Mouse (Mus musculus): ENCODE results near the gene Cenpj. TPM values are rescaled to one million over a fixed set of nuclear protein-coding genes. Genes with fewer than 3 reads are reported as not detected.

Cenpj gene
- polyA plus RNA-seq, 1 experiment from 2014 or later, result 13.5 TPM

DNA sequence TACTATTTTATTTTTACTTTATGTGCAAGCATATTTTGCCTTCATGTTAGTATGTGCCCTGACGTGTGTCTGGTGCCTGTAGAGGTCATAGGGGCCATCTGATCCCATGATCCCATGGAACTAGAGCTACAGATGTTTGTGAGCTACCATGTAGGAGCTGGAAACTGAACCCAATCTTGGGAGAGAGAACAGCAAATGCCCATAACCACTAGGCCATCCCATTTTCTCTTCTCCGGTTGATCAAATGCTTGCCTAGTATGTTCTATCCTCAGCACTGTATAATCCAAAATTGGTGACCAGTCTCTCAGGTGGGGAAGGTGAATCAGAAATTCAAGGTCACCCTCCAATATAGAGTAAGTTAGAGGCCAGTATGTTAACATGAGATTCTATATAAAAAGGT is 2.7 kb downstream of the Cenpj start:
- WGBS, result 70% methylated on average over 2 of the region's 2 CpGs
- H3K9ac ChIP-seq, result no peak overlapping the region
- 0 out of 2 replicates have a peak, but pooled peaks cover 2% of the 10 kb centered on the region for H3K4me1 ChIP-seq (ENCODE audit: insufficient read depth)
- H3K9me3 ChIP-seq (ENCODE audit: low read depth, low read length), result no peaks in the 10 kb centered on the region
- ATAC-seq (ENCODE audit: insufficient read depth) (no peak), DNase-seq (no peak)
- H3K4me3 ChIP-seq (ENCODE audit: low read depth, low read length), result peak overlapping the region; percentile 81
- H3K36me3 ChIP-seq (ENCODE audit: insufficient read depth), result no peaks in the 10 kb centered on the region
- no peak overlapping the region for H3K27ac ChIP-seq (ENCODE audit: low read depth)
- no peaks in the 10 kb centered on the region for H3K27me3 ChIP-seq (ENCODE audit: insufficient read depth, low read length)
- peak overlapping the region; percentile 64 for H3K4me2 ChIP-seq
- no peak for TF ChIP-seq CTCF (IDR thresholded peaks at IDR 0.05; ENCODE audit: low read depth)

DNA sequence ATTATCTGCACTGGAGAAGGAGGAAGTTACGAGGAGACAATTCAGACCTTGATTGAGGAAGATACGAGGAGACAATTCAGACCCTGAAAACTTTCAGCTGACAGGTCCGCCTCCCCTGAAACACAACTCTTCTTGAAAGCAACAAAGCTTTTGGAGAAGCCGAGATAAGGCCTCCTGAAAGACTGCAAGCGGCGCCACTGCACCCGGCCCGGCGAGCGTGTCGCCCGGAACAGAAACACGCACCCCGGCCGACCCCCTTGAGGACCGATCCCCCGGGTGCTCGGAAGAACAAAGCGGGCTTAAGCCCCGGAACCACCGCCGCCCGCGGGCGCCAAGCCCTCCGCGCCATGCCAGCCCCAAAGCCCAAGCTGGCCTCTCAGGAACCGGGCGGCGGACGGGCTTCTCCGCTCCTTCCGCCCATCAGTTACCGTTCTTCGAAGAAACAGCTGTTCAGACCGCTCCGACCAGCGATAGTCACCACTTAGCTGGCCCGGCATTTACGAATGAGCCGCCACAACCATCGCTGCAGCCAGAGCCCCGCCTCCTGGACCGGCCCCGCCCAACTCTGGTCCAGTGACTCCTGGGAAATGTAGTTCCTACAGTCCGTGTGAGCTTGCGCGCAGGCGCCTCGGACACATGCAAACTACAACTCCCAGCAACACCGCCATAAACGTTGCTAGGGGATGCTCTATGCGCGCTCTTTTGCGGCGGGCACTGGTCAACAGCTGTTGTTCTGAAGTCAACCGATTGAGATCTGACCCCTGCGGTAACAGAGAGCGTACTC is 3.7 kb downstream of the Cenpj start:
- DNase-seq, result peak; percentile 98
- ATAC-seq (ENCODE audit: insufficient read depth), result peak; percentile 99
- Histone ChIP-seq H3K9me3 (ENCODE audit: low read depth, low read length) (no peaks in the 10 kb centered on the region), H3K36me3 (ENCODE audit: insufficient read depth) (no peaks in the 10 kb centered on the region), H3K27me3 (ENCODE audit: insufficient read depth, low read length) (no peaks in the 10 kb centered on the region), H3K4me2 (peak overlapping the region; percentile 64), H3K9ac (peak overlapping the region; percentile 74), H3K4me1 (ENCODE audit: insufficient read depth) (0 out of 2 replicates have a peak, but pooled peaks cover 2% of the 10 kb centered on the region), H3K27ac (ENCODE audit: low read depth) (peak overlapping the region; percentile 84), H3K4me3 (ENCODE audit: low read depth, low read length) (peak overlapping the region; percentile 81)
- TF ChIP-seq CTCF (IDR thresholded peaks at IDR 0.05; ENCODE audit: low read depth), result no peak
- under 1% methylated on average over 59 of the region's 59 CpGs for WGBS

DNA sequence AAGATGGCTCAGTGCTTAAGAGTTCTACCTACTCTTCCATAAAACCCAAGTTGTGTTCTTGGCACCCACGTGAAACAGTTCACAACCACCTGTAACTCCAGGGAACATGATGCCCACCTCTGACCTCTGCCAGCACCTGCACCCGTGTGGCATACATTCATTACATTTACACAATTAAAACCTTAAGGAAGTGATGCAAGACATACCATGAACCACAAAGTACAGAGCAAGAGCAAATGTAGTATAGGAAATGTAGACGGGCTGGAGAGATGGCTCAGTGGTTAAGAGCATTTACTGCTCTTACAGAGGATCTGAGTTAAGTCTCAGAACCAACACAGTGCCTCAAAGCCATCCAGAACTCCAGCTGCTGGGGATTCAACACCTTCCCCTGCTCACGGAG is 6.2 kb downstream of the Cenpj start:
- no peak overlapping the region for H3K4me2 ChIP-seq
- DNase-seq, result no peak
- WGBS, result 76% methylated on average over 4 of the region's 4 CpGs

DNA sequence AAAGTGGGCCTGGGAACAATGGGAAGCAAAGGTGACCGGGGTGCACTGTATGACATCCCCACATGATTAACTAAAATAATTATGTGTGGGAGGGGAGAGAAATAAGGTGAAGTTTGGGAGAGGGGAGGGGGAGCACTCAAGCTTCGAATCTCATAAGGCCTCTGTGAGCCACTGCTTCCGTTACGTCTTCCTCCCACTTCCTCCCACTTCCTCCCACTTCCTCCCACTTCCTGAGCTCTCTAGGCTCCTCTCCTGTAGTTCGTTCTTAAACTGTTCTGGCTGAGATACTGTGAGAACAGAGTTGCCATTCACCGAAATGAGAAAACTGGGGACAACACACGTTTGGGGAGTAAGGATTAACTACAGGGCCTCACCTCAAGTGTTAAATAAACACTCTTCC is 7.7 kb downstream of the Cenpj start:
- ATAC-seq (ENCODE audit: insufficient read depth), result no peak
- H3K27me3 ChIP-seq (ENCODE audit: insufficient read depth, low read length), result no peaks in the 10 kb centered on the region
- no peaks in the 10 kb centered on the region for H3K9me3 ChIP-seq (ENCODE audit: low read depth, low read length)
- H3K36me3 ChIP-seq (ENCODE audit: insufficient read depth), result peaks cover 12% of the 10 kb centered on the region; the same call in 1 of the 2 replicates
- DNase-seq, result no peak
- no peak overlapping the region for H3K4me3 ChIP-seq (ENCODE audit: low read depth, low read length)
- 49% methylated on average over 7 of the region's 7 CpGs for WGBS
- no peak overlapping the region for H3K4me2 ChIP-seq
- H3K4me1 ChIP-seq (ENCODE audit: insufficient read depth), result 0 out of 2 replicates have a peak, but pooled peaks cover 2% of the 10 kb centered on the region
- no peak for TF ChIP-seq CTCF (IDR thresholded peaks at IDR 0.05; ENCODE audit: low read depth)
- no peak overlapping the region for H3K27ac ChIP-seq (ENCODE audit: low read depth)
- H3K9ac ChIP-seq, result no peak overlapping the region

More for the DNA sequence above, 6.2 kb downstream of the Cenpj start:
- Histone ChIP-seq H3K9me3 (ENCODE audit: low read depth, low read length) (no peaks in the 10 kb centered on the region), H3K9ac (no peak overlapping the region), H3K36me3 (ENCODE audit: insufficient read depth) (no peaks in the 10 kb centered on the region), H3K27ac (ENCODE audit: low read depth) (no peak overlapping the region), H3K4me1 (ENCODE audit: insufficient read depth) (0 out of 2 replicates have a peak, but pooled peaks cover 2% of the 10 kb centered on the region), H3K4me3 (ENCODE audit: low read depth, low read length) (no peak overlapping the region), H3K27me3 (ENCODE audit: insufficient read depth, low read length) (no peaks in the 10 kb centered on the region)
- no peak for TF ChIP-seq CTCF (IDR thresholded peaks at IDR 0.05; ENCODE audit: low read depth)
- ATAC-seq (ENCODE audit: insufficient read depth), result no peak

DNA sequence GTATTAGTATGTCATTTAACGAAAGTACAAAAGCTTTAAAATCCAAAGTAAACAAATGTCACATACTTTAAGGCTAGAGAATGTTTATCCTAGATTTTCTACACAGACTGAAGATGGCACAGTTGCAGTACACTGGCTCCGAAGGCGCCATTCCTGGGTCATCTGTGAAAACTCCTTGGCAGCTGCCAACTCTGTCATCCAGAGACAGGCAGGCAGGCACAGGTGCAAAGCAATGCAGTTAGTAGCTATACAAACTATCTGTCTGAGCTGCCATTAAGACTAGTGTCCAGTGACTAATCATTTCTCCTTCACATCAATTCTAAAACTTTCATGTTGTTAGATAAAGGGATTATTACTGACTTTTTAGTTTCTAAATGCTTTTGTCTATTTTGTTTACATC is 16.1 kb downstream of the Cenpj start:
- H3K4me1 ChIP-seq (ENCODE audit: insufficient read depth), result no peaks in the 10 kb centered on the region

DNA sequence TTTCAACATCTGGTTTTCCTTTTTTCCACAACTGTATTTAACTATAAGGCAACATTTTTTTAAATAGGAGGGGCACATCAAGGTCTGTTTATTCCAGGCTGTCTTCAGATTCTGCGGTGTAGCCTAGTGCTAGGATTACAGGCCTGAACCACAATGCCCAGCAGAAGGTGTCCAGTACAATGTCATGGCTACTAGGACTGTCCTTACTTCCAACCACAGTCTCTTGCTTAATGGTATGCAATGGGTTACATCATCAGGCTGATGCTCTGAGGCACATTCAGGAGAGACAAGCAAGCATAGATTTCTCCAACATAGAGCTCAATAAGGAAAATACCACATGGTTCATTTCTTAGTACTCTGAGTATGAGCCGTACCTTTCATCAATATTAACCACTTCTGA is 20.5 kb downstream of the Cenpj start:
- H3K27ac ChIP-seq (ENCODE audit: low read depth), result no peak overlapping the region
- no peak overlapping the region for H3K4me2 ChIP-seq
- ATAC-seq (ENCODE audit: insufficient read depth) (no peak), DNase-seq (no peak)
- 91% methylated on average over 2 of the region's 2 CpGs for WGBS
- H3K36me3 ChIP-seq (ENCODE audit: insufficient read depth), result peaks cover 36% of the 10 kb centered on the region
- no peaks in the 10 kb centered on the region for H3K9me3 ChIP-seq (ENCODE audit: low read depth, low read length)
- TF ChIP-seq CTCF (IDR thresholded peaks at IDR 0.05; ENCODE audit: low read depth), result no peak
- H3K4me3 ChIP-seq (ENCODE audit: low read depth, low read length), result no peak overlapping the region
- H3K4me1 ChIP-seq (ENCODE audit: insufficient read depth), result no peaks in the 10 kb centered on the region
- H3K9ac ChIP-seq, result no peak overlapping the region
- H3K27me3 ChIP-seq (ENCODE audit: insufficient read depth, low read length), result no peaks in the 10 kb centered on the region

More for the DNA sequence above, 16.1 kb downstream of the Cenpj start:
- H3K9me3 ChIP-seq (ENCODE audit: low read depth, low read length), result no peaks in the 10 kb centered on the region
- no peak overlapping the region for H3K4me2 ChIP-seq
- WGBS, result 84% methylated on average over 3 of the region's 3 CpGs
- no peaks in the 10 kb centered on the region for H3K27me3 ChIP-seq (ENCODE audit: insufficient read depth, low read length)
- no peak overlapping the region for H3K27ac ChIP-seq (ENCODE audit: low read depth)
- H3K9ac ChIP-seq, result no peak overlapping the region
- no peak for ATAC-seq (ENCODE audit: insufficient read depth)
- peaks cover 21% of the 10 kb centered on the region for H3K36me3 ChIP-seq (ENCODE audit: insufficient read depth)
- H3K4me3 ChIP-seq (ENCODE audit: low read depth, low read length), result no peak overlapping the region
- no peak for TF ChIP-seq CTCF (IDR thresholded peaks at IDR 0.05; ENCODE audit: low read depth)
- no peak for DNase-seq

DNA sequence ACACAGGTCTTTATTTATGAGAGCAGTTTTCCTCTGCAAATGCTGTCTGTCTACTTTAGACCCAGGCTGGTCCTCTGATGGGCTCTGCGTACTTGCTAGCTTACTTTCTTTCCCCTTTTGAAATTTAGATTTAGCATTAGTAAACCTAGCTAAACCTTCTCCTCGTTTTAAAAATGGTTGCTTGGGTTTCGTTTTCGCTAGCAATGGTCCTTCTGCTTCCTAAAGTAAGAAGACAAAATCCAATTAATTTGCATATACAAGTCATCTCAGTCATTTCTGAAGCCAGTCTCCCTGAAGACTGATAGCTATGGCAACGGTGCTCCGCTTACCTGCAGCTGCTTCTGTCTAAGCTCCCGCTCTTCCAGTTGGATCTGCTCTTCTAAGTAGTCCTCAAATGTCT is 21.9 kb downstream of the Cenpj start:
- Histone ChIP-seq H3K27me3 (ENCODE audit: insufficient read depth, low read length) (no peaks in the 10 kb centered on the region), H3K9ac (no peak overlapping the region), H3K27ac (ENCODE audit: low read depth) (no peak overlapping the region), H3K9me3 (ENCODE audit: low read depth, low read length) (no peaks in the 10 kb centered on the region), H3K4me1 (ENCODE audit: insufficient read depth) (no peaks in the 10 kb centered on the region), H3K4me2 (no peak overlapping the region), H3K36me3 (ENCODE audit: insufficient read depth) (peaks cover 39% of the 10 kb centered on the region), H3K4me3 (ENCODE audit: low read depth, low read length) (no peak overlapping the region)
- ATAC-seq (ENCODE audit: insufficient read depth) (no peak), DNase-seq (no peak)
- WGBS, result 92% methylated on average over 7 of the region's 7 CpGs
- TF ChIP-seq CTCF (IDR thresholded peaks at IDR 0.05; ENCODE audit: low read depth), result no peak
